Mouse (Mus musculus) olfactory bulb, adult 2 months (tissue): ENCODE measurements around the gene Tigar. TPM values are rescaled to one million over a fixed set of nuclear protein-coding genes. Genes with fewer than 3 reads are reported as not detected.
A peak's percentile ranks its signal among the peaks of the same experiment; 100 is the strongest.

ENCODE experiments used
- H3K27ac ChIP-seq: fragments of 200-500 bp; 2 replicates; pipeline ENCODE4 v1.5.1; 2012; ENCODE audit warnings: low read depth, low read length; ENCODE audit not compliant: insufficient read depth
- H3K4me1 ChIP-seq: fragments of 200-500 bp; 2 replicates; pipeline ENCODE4 v1.6.1; 2012; ENCODE audit warnings: low read length; ENCODE audit not compliant: control insufficient read depth, insufficient read depth
- H3K4me3 ChIP-seq: fragments of 200-500 bp; 2 replicates; pipeline ENCODE4 v1.5.1; 2012; ENCODE audit warnings: mild to moderate bottlenecking, low read depth, low read length, moderate library complexity; ENCODE audit not compliant: insufficient read depth
- CTCF ChIP-seq: fragments of 200-500 bp; IDR thresholded peaks from 2 replicates; pipeline ENCODE4 v1.5.1; 2012; ENCODE audit warnings: low read depth, mild to moderate bottlenecking, low read length, moderate library complexity; ENCODE audit not compliant: insufficient read depth
- POLR2A ChIP-seq: fragments of 200-500 bp; IDR thresholded peaks from 2 replicates; pipeline ENCODE4 v1.6.1; 2012; ENCODE audit warnings: mild to moderate bottlenecking, low read depth, low read length, moderate library complexity; ENCODE audit not compliant: insufficient read depth
- WGBS: fragments of 180-500 bp; shearing (Covaris S2); methylation state at CpG from one replicate; pipeline ENCODE4 v1.1.7; 2018; 5-methylcytosine and 5-hydroxymethylcytosine counted together
- polyA plus RNA-seq: library from polyadenylated mRNA; stranded (reverse); fragments of >200 nt; gene quantifications from 2 replicates; pipeline ENCODE4 v1.2.4, GENCODE M21; 2012; ENCODE audit warnings: low replicate concordance; ENCODE audit not compliant: missing spikeins, insufficient read depth, insufficient read length

Tigar gene
- polyA plus RNA-seq = not detected in 2 replicates

DNA sequence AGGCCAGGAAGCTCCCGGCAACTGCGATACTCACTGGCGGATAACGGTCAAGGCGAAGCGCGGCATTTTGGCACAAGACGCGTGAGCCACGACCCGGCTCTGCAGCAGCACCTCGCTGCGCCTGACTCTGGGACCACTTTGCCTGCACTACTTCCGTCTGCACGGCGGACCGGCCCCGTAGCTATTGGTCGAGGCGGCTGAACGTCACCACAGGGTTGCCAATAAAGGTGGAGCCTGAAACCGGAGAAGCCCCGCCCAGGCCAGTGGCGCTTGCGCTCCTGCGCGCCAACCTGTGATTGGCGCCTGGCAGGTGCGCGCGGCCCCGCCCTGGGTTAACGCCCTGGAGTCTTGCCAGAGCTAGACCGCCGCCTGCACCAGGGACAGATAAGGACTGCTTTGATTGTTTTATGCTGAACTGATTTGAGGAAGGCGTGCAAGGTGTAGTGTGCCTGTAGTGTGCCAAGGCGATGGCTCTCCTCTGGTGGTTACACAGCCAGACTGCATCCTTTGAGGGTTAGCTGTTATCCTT, at the start of gene Tigar:
TSS of gene Tigar (minus strand) at position 156 of the 529 bp plus-strand sequence.
- H3K4me1 ChIP-seq = peaks cover 2% of the 10 kb centered on the region; the same call in 1 of the 2 replicates
- TF ChIP-seq POLR2A = peak; percentile 88
- TF ChIP-seq CTCF = 0 out of 2 replicates have a peak, but pooled peaks have one; percentile 12
- WGBS = under 1% methylated on average over 37 of the region's 37 CpGs
- H3K4me3 ChIP-seq = peak within 1 kb of the TSS; percentile 95
- no peak within 1 kb of the TSS for H3K27ac ChIP-seq

- WGBS = 80% methylated on average over 1 of the region's 1 CpGs
- H3K4me3 ChIP-seq = no peak overlapping the region
- no peak overlapping the region for H3K27ac ChIP-seq
- peaks cover 21% of the 10 kb centered on the region for H3K4me1 ChIP-seq
- no peak for TF ChIP-seq CTCF
- TF ChIP-seq POLR2A = no peak
Measured at GRCm38 (mm10) chr6:127157321-127157720, 48.0 kb upstream of the Tigar start.

DNA sequence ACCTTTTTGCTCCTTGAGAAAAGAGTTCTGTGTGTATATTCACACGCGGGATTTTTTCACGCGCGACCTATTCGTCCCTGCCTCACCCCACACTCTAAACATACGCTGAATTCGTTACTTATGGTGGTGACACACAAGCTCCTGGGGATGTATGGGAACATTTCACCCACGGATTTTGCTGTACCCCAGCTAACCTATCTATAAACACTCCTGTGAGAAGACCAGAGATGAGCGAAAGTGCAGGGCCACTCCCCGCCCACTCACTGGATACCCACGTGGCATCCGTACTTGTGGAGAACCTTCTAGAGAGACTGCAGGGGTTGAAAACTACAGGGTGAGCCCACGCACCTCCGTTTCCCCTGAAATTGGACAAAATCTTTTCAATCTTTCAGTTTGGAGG, 46.1 kb upstream of the Tigar start:
- TF ChIP-seq POLR2A (no peak), CTCF (no peak)
- 4% methylated on average over 15 of the region's 15 CpGs for WGBS
- peak overlapping the region; percentile 37 for H3K4me3 ChIP-seq
- H3K27ac ChIP-seq = no peak overlapping the region
- peaks cover 35% of the 10 kb centered on the region for H3K4me1 ChIP-seq

- H3K4me1 ChIP-seq = peaks cover 41% of the 10 kb centered on the region
- H3K27ac ChIP-seq = no peak overlapping the region
- 1% methylated on average over 34 of the region's 34 CpGs for whole genome bisulfite sequencing
- no peak for TF ChIP-seq POLR2A
- peak overlapping the region; percentile 37 for H3K4me3 ChIP-seq
Measured at GRCm38 (mm10) chr6:127154708-127155268, 45.4 kb upstream of the Tigar start.

DNA sequence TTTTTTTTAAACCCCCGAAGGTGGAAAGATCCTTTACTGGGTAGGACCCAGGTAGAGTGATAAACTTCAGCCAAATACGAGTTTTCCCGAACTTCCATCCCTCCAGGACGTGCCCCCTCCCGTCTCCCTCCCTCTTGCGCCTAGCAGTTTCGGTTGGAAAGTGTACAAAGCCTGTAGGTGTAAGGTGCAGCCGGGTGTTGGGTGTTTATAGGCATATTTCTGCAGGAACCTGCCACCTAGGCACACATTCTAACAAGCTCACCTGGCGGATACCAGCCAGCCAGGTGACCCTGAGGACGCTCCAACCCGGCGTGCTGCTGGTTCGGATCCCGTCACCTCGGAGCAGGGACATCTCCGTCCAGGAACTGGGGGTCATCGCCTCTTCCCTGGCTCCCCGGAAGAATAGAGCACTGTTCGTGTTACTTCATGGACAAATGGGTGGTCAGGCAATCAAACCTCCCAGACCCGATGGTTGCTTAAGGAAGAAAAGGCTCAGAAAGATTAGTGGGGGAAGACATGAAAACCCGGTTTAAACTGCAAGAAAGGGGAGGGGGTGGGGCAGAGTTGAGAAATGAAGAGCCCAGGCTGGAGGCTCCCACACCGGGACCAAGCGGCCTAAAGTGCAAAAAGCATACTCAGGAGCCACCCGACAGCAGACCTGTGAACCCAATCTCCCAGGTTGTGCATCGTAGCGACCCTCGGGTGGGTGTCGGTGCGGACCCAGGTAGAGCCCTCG, 44.8 kb upstream of the Tigar start:
- H3K27ac ChIP-seq = no peak overlapping the region
- WGBS = 5% methylated on average over 30 of the region's 30 CpGs
- H3K4me3 ChIP-seq = peak overlapping the region; percentile 37; the same call in 1 of the 2 replicates
- H3K4me1 ChIP-seq = peaks cover 47% of the 10 kb centered on the region
- TF ChIP-seq POLR2A (no peak), CTCF (no peak)

DNA sequence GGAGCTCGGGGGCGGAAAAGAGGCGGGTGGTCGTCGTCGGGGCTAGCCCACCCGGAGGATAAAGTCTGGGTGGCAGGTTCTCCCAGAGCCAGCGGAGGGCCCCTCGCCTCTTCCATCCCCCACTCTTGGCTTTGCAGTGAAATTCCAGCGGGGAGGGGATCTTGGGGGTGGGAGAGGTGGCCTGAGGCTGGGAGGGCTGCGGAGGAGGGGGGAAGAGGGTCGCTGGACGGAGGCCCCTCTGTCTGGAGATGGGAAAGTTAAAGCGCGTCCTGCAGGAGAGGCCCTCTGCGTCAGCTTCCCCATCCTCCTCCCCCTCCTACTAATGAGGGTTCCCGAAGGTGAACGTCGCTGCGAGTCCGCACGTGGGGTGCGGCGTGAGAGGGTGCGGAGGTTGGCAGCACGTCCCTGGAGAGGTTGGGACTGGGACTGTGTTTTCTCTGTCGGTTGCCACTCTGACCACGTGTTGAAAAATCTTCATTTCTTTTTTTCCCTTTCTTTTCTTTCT, 44.0 kb upstream of the Tigar start:
- H3K4me1 ChIP-seq = peaks cover 47% of the 10 kb centered on the region
- peak overlapping the region; percentile 29 for H3K4me3 ChIP-seq
- WGBS = 2% methylated on average over 28 of the region's 28 CpGs
- H3K27ac ChIP-seq = no peak overlapping the region
- TF ChIP-seq POLR2A (no peak), CTCF (no peak)

GRCm38 (mm10) chr6:127152106-127152951, 43.0 kb upstream of the Tigar start, which contains the start of gene Ccnd2:
Ccnd2 (minus strand) TSS chr6:127152193.
- WGBS = under 1% methylated on average over 40 of the region's 40 CpGs

DNA sequence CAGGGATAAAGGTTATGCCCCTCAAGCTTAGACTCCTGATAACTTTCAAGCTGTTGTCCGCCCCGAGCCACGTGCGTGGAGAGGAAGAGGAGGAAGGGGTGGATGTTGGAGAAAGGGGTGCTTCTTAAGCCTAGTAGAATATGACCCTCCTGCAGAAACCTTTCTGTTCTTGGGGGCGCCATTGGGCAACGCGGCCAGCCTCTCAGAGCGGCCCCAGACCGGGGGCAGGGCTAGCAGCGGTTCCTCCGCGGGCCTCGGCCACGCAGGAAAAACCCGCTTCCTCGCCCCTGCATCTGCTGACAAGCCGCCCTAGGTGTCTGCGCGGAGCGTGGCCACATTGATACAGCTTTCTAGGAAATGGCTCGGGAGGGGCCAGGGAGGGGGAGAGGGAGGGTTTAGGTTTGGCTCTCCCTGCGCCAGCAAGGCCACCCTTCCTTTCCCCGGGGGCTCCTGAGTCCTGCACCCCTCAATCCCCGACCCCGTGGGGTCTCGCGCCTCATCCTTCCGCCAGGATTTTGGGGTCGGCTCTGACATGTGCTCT, 42.3 kb upstream of the Tigar start:
- TF ChIP-seq POLR2A = no peak
- TF ChIP-seq CTCF = no peak
- Histone ChIP-seq H3K27ac (peak overlapping the region; percentile 41), H3K4me3 (peak overlapping the region; percentile 52), H3K4me1 (peaks cover 47% of the 10 kb centered on the region)
- WGBS = 1% methylated on average over 29 of the region's 29 CpGs

More at GRCm38 (mm10) chr6:127152106-127152951, 43.0 kb upstream of the Tigar start, which contains the start of gene Ccnd2:
- peak within 1 kb of the TSS; percentile 67 for H3K4me3 ChIP-seq
- TF ChIP-seq POLR2A (no peak), CTCF (no peak)
- peaks cover 47% of the 10 kb centered on the region for H3K4me1 ChIP-seq
- H3K27ac ChIP-seq = peak within 1 kb of the TSS; percentile 41
